ENCODE assay signal across 8 mouse cellular contexts in genomic region chr11:96354376-96354775, GRCm38 (mm10). TPM values are rescaled to one million over a fixed set of nuclear protein-coding genes. Genes with fewer than 3 reads are reported as not detected.
DNase-seq lines count a peak whose midpoint lies in the region; ATAC-seq and TF ChIP-seq lines count a peak whose summit lies in the region.

No protein-coding gene starts in this region.

- peak overlapping the region; percentile 77 for H3K4me3 ChIP-seq in lung, embryonic 14.5 days (ENCODE audit: low read depth, low read length)
- 0 out of 2 replicates have a peak overlapping the region, but pooled peaks have one; percentile 2 for H3K4me3 ChIP-seq in embryonic facial prominence, embryonic 15.5 days (replicated peaks)
- H3K4me3 ChIP-seq in kidney, adult 2 months (ENCODE audit: insufficient read depth, low read depth, low read length): peak overlapping the region; percentile 56
- H3K4me3 ChIP-seq in midbrain, embryonic 14.5 days (replicated peaks; ENCODE audit: low read depth, low read length): no peak overlapping the region

- peak overlapping the region; percentile 83 for H3K4me2 ChIP-seq in lung, embryonic 14.5 days
- H3K4me2 ChIP-seq in embryonic facial prominence, embryonic 15.5 days (replicated peaks): 0 out of 2 replicates have a peak overlapping the region, but pooled peaks have one; percentile 6
- peak overlapping the region; percentile 3; the same call in 1 of the 2 replicates for H3K4me2 ChIP-seq in midbrain, embryonic 14.5 days (ENCODE audit: low read length)

- peaks cover 7% of the 10 kb centered on the region; the same call in 1 of the 2 replicates for H3K4me1 ChIP-seq in lung, embryonic 14.5 days (ENCODE audit: insufficient read depth)
- peaks cover 15% of the 10 kb centered on the region; the same call in 1 of the 2 replicates for H3K4me1 ChIP-seq in embryonic facial prominence, embryonic 15.5 days
- peaks cover 8% of the 10 kb centered on the region; the same call in 1 of the 2 replicates for H3K4me1 ChIP-seq in kidney, adult 2 months (ENCODE audit: control insufficient read depth, insufficient read depth, low read length)
- H3K4me1 ChIP-seq in midbrain, embryonic 14.5 days (ENCODE audit: control insufficient read depth, insufficient read depth, low read length): no peaks in the 10 kb centered on the region

- H3K36me3 ChIP-seq in lung, embryonic 14.5 days (ENCODE audit: insufficient read depth): peaks cover 19% of the 10 kb centered on the region
- no peaks in the 10 kb centered on the region for H3K36me3 ChIP-seq in embryonic facial prominence, embryonic 15.5 days
- no peaks in the 10 kb centered on the region for H3K36me3 ChIP-seq in kidney, adult 2 months (ENCODE audit: control insufficient read depth, insufficient read depth, low read length)
- no peaks in the 10 kb centered on the region for H3K36me3 ChIP-seq in midbrain, embryonic 14.5 days (ENCODE audit: control insufficient read depth, insufficient read depth, low read length)

- H3K27ac ChIP-seq in lung, embryonic 14.5 days (ENCODE audit: low read depth): peak overlapping the region; percentile 98
- no peak overlapping the region for H3K27ac ChIP-seq in embryonic facial prominence, embryonic 15.5 days (replicated peaks)
- peak overlapping the region; percentile 95 for H3K27ac ChIP-seq in kidney, adult 2 months (ENCODE audit: insufficient read depth, low read depth, low read length)
- H3K27ac ChIP-seq in midbrain, embryonic 14.5 days (replicated peaks; ENCODE audit: low read depth, low read length): no peak overlapping the region

- DNase-seq in lung, embryonic 14.5 days: peak; percentile 86
- DNase-seq in lung, postnatal 25 days (ENCODE audit: low spot score): no peak
- DNase-seq in kidney, adult 2 months: peak; percentile 72
- peak; percentile 58 for DNase-seq in midbrain, embryonic 14.5 days
- DNase-seq in Muller cell, postnatal 12 days (ENCODE audit: inconsistent ontology term): no peak
- no peak for DNase-seq in spleen, postnatal 14 days (ENCODE audit: low spot score in 2 of 2)
- no peak for DNase-seq in frontal cortex, postnatal 14 days (ENCODE audit: low spot score in 2 of 2)

- TF ChIP-seq CTCF in lung, embryonic 14.5 days (IDR thresholded peaks at IDR 0.05; ENCODE audit: low read depth): no peak
- no peak for TF ChIP-seq CTCF in kidney, adult 2 months (conservative IDR thresholded peaks at IDR 0.05; ENCODE audit: insufficient read depth, insufficient read length, low read depth, low read length)

- 0 out of 2 replicates have a peak, but pooled peaks have one; percentile 3 for ATAC-seq in lung, embryonic 14.5 days (ENCODE audit: insufficient read depth)
- no peak for ATAC-seq in embryonic facial prominence, embryonic 15.5 days (ENCODE audit: insufficient number of reproducible peaks, low FRiP score, low TSS enrichment, low read depth)
- ATAC-seq in midbrain, embryonic 14.5 days (ENCODE audit: low FRiP score, low TSS enrichment): no peak

- no peaks in the 10 kb centered on the region for H3K27me3 ChIP-seq in lung, embryonic 14.5 days (ENCODE audit: insufficient read depth, low read length)
- H3K27me3 ChIP-seq in embryonic facial prominence, embryonic 15.5 days: peaks cover 92% of the 10 kb centered on the region
- H3K27me3 ChIP-seq in kidney, adult 2 months (replicated peaks; ENCODE audit: control insufficient read depth, insufficient read depth, low read length): no peaks in the 10 kb centered on the region
- peaks cover 93% of the 10 kb centered on the region for H3K27me3 ChIP-seq in midbrain, embryonic 14.5 days (ENCODE audit: control insufficient read depth, insufficient read depth, low read length)

- under 1% methylated on average over 25 of the region's 25 CpGs for WGBS in lung, embryonic 14.5 days
- WGBS in embryonic facial prominence, embryonic 15.5 days: 1% methylated on average over 25 of the region's 25 CpGs
- WGBS in kidney, adult 2 months: 6% methylated on average over 25 of the region's 25 CpGs
- under 1% methylated on average over 25 of the region's 25 CpGs for WGBS in midbrain, embryonic 14.5 days

- no peak for TF ChIP-seq POLR2A in kidney, adult 2 months (IDR thresholded peaks at IDR 0.05; ENCODE audit: low read depth, low read length)

- H3K9ac ChIP-seq in lung, embryonic 14.5 days: peak overlapping the region; percentile 98
- no peak overlapping the region for H3K9ac ChIP-seq in embryonic facial prominence, embryonic 15.5 days
- no peak overlapping the region for H3K9ac ChIP-seq in midbrain, embryonic 14.5 days (replicated peaks; ENCODE audit: low read length)

- no peaks in the 10 kb centered on the region for H3K9me3 ChIP-seq in lung, embryonic 14.5 days (ENCODE audit: low read depth, low read length)
- H3K9me3 ChIP-seq in embryonic facial prominence, embryonic 15.5 days (replicated peaks): no peaks in the 10 kb centered on the region
- H3K9me3 ChIP-seq in midbrain, embryonic 14.5 days (ENCODE audit: control insufficient read depth, low read length): no peaks in the 10 kb centered on the region

RNA-seq across cellular contexts. Expression of gene Hoxb2, which starts 4.1 kb away (rescaled TPM):
- polyA plus RNA-seq in lung, embryonic 14.5 days (2014; fragmentation: Nextera tagmentation; extraction: Ambion mirVana): 48.9 and 51.6 TPM in 2 replicates
- 1.1 and 1.4 TPM in 2 replicates for polyA plus RNA-seq in embryonic facial prominence, embryonic 15.5 days (2015; fragmentation: Nextera tagmentation; extraction: Ambion mirVana)
- 22.8 and 28.4 TPM in 2 replicates for polyA plus RNA-seq in kidney, adult 2 months (2012; rRNA removed)
- polyA plus RNA-seq in midbrain, embryonic 14.5 days (2014; fragmentation: Nextera tagmentation; extraction: Ambion mirVana): 0.17 TPM in 1 of 2 replicates, not detected in the other

RNA-seq across cellular contexts. Expression of gene Hoxb1, which starts 11.2 kb away (rescaled TPM):
- 0.08 TPM in 1 of 2 replicates, not detected in the other for polyA plus RNA-seq in lung, embryonic 14.5 days (2014; fragmentation: Nextera tagmentation; extraction: Ambion mirVana)
- polyA plus RNA-seq in embryonic facial prominence, embryonic 15.5 days (2015; fragmentation: Nextera tagmentation; extraction: Ambion mirVana): not detected in 2 replicates
- polyA plus RNA-seq in kidney, adult 2 months (2012; rRNA removed): not detected in 2 replicates
- polyA plus RNA-seq in midbrain, embryonic 14.5 days (2014; fragmentation: Nextera tagmentation; extraction: Ambion mirVana): not detected in 2 replicates

RNA-seq across cellular contexts. Expression of gene Hoxb3, which starts 31.2 kb away (rescaled TPM):
- 3.9 and 6.3 TPM in 2 replicates for polyA plus RNA-seq in lung, embryonic 14.5 days (2014; fragmentation: Nextera tagmentation; extraction: Ambion mirVana)
- polyA plus RNA-seq in embryonic facial prominence, embryonic 15.5 days (2015; fragmentation: Nextera tagmentation; extraction: Ambion mirVana): 0.07 TPM in 1 of 2 replicates, not detected in the other
- polyA plus RNA-seq in kidney, adult 2 months (2012; rRNA removed): 10.1 and 14.1 TPM in 2 replicates
- polyA plus RNA-seq in midbrain, embryonic 14.5 days (2014; fragmentation: Nextera tagmentation; extraction: Ambion mirVana): not detected in 2 replicates

RNA-seq across cellular contexts. Expression of gene Hoxb4, which starts 36.3 kb away (rescaled TPM):
- polyA plus RNA-seq in lung, embryonic 14.5 days (2014; fragmentation: Nextera tagmentation; extraction: Ambion mirVana): 3.8 and 3.9 TPM in 2 replicates
- polyA plus RNA-seq in embryonic facial prominence, embryonic 15.5 days (2015; fragmentation: Nextera tagmentation; extraction: Ambion mirVana): 0.11 TPM in 1 of 2 replicates, not detected in the other
- polyA plus RNA-seq in kidney, adult 2 months (2012; rRNA removed): 12.6 and 14.6 TPM in 2 replicates
- polyA plus RNA-seq in midbrain, embryonic 14.5 days (2014; fragmentation: Nextera tagmentation; extraction: Ambion mirVana): not detected in 2 replicates

RNA-seq across cellular contexts. Expression of gene Hoxb5, which starts 51.2 kb away (rescaled TPM):
- polyA plus RNA-seq in lung, embryonic 14.5 days (2014; fragmentation: Nextera tagmentation; extraction: Ambion mirVana): 65.9 and 76.1 TPM in 2 replicates
- polyA plus RNA-seq in embryonic facial prominence, embryonic 15.5 days (2015; fragmentation: Nextera tagmentation; extraction: Ambion mirVana): not detected in 2 replicates
- 7.7 and 8.4 TPM in 2 replicates for polyA plus RNA-seq in kidney, adult 2 months (2012; rRNA removed)
- not detected in 2 replicates for polyA plus RNA-seq in midbrain, embryonic 14.5 days (2014; fragmentation: Nextera tagmentation; extraction: Ambion mirVana)

Comparison
In these comparisons a context has a peak if more than half of its experiments do, and no peak if none do; other contexts are left out.
1. DNase-seq: peak in lung, embryonic 14.5 days (single experiment), kidney, adult 2 months (single experiment) and midbrain, embryonic 14.5 days (single experiment); none in lung, postnatal 25 days (single experiment), Muller cell, postnatal 12 days (single experiment), spleen, postnatal 14 days (0 of 2) and frontal cortex, postnatal 14 days (0 of 2).
2. H3K27ac ChIP-seq: peak in lung, embryonic 14.5 days (single experiment) and kidney, adult 2 months (single experiment); none in embryonic facial prominence, embryonic 15.5 days (single experiment) and midbrain, embryonic 14.5 days (single experiment).
3. H3K4me2 ChIP-seq: peak in every context shown above with its lines; median percentile 83 in lung, embryonic 14.5 days; 6 in embryonic facial prominence, embryonic 15.5 days; 3 in midbrain, embryonic 14.5 days.